Mouse (Mus musculus): ENCODE measurements at regions not wholly inside any gene's neighbourhood (a gene's known extent, or its start where the extent isn't known, plus 50 kb on each side); places are given as distances from the start of the nearest gene placed in this dataset.
"Not testable (repeated sequence)": the region's sequence is repeated elsewhere in the genome, so short reads cannot be mapped to it uniquely, and the experiment has no call there.

DNA sequence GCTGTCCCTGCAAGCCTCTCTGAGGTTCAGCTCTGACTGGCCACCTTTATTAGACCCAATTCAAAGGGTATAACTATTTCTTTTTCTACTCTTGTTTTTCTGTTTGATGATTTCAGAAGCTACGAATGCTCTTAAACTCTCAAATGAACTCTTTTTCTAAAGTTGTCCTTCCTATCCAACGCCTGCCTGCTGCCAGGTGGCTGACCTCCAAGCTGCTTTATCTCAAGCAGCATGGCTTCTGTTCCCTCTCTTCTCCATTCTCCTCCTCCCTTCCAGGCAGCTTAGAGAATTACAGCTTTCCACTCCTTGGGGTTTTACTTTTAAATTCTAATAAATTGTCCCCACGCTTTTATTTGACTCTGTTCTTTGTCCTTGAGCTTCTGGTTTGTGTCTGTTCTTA lies 196.9 kb upstream of the Irak1bp1 start:
- Histone ChIP-seq H3K36me3 (no peaks in the 10 kb centered on the region), H3K4me2 (no peak overlapping the region), H3K9me3 (no peaks in the 10 kb centered on the region), H3K4me3 (no peak overlapping the region), H3K4me1 (replicated peaks) (no peaks in the 10 kb centered on the region), H3K27ac (replicated peaks) (no peak overlapping the region), H3K9ac (no peak overlapping the region), H3K27me3 (no peaks in the 10 kb centered on the region)
- 81% methylated on average over 3 of the region's 3 CpGs for WGBS
- no peak for ATAC-seq (ENCODE audit: low read depth)

GRCm38 (mm10) chr9:82640277-82640676 lies 189.1 kb upstream of the Irak1bp1 start:
- Histone ChIP-seq H3K9ac (no peak overlapping the region), H3K4me2 (no peak overlapping the region), H3K9me3 (no peaks in the 10 kb centered on the region), H3K4me1 (replicated peaks) (no peaks in the 10 kb centered on the region), H3K27ac (replicated peaks) (no peak overlapping the region), H3K36me3 (no peaks in the 10 kb centered on the region), H3K4me3 (no peak overlapping the region), H3K27me3 (no peaks in the 10 kb centered on the region)
- WGBS = 93% methylated on average over 2 of the region's 2 CpGs
- no peak for ATAC-seq (ENCODE audit: low read depth)

GRCm38 (mm10) chr9:82643900-82644299 lies 185.4 kb upstream of the Irak1bp1 start:
- no peak overlapping the region for H3K9ac ChIP-seq
- H3K27ac ChIP-seq (replicated peaks) = no peak overlapping the region
- H3K4me1 ChIP-seq (replicated peaks) = no peaks in the 10 kb centered on the region
- H3K9me3 ChIP-seq = no peaks in the 10 kb centered on the region
- ATAC-seq (ENCODE audit: low read depth) = no peak
- H3K4me2 ChIP-seq = no peak overlapping the region
- H3K27me3 ChIP-seq = no peaks in the 10 kb centered on the region
- no peaks in the 10 kb centered on the region for H3K36me3 ChIP-seq
- no peak overlapping the region for H3K4me3 ChIP-seq
- WGBS = 27% methylated on average over 1 of the region's 1 CpGs

DNA sequence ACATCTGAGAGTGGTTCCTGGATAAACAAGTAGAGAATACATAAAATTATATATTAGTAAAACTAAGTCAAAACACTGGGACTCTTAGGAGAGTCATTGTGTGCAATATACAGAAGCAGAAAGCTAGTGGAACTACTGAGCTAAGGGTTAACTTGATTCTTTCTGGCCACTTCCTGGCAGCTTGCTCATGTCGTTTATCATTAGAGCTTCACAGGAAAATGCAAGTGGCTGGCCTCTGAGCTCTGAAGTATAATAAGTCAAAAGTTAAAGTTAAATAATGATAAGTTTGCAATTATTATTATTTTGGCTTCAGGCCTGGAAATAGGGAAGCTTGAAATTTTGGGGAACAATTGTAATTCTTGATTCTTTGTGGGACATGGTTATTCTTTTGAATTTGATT lies 173.8 kb upstream of the Irak1bp1 start:
- H3K9ac ChIP-seq; H3K27me3 ChIP-seq; H3K4me2 ChIP-seq; H3K4me1 ChIP-seq (replicated peaks); H3K4me3 ChIP-seq; ATAC-seq (ENCODE audit: low read depth); H3K36me3 ChIP-seq; H3K9me3 ChIP-seq; H3K27ac ChIP-seq (replicated peaks): not testable (repeated sequence)
- 43% methylated on average over 1 of the region's 1 CpGs for WGBS

DNA sequence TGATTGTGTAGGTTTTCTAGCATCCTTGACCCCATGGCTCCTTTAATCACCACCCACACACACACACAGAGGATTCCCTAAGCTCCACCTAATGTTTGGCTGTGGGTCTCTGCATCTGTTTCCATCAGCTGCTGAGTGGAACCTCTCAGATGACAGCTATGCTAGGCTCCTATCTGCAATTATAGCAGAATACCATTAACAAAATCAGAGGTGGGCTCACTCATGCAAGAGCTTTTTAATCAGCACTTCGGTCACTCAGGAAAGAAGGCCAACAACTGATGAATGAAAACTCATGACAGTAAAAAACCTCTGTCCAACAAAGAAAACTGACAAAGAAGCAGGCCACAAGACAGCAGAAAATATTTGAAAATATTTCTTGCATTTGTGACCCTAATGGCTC lies 147.1 kb upstream of the Irak1bp1 start:
- Histone ChIP-seq H3K4me3 (no peak overlapping the region), H3K9ac (no peak overlapping the region), H3K4me1 (replicated peaks) (no peaks in the 10 kb centered on the region), H3K27ac (replicated peaks) (no peak overlapping the region), H3K4me2 (no peak overlapping the region), H3K27me3 (no peaks in the 10 kb centered on the region), H3K36me3 (no peaks in the 10 kb centered on the region), H3K9me3 (no peaks in the 10 kb centered on the region)
- WGBS = 94% methylated on average over 1 of the region's 1 CpGs
- ATAC-seq (ENCODE audit: low read depth) = no peak

DNA sequence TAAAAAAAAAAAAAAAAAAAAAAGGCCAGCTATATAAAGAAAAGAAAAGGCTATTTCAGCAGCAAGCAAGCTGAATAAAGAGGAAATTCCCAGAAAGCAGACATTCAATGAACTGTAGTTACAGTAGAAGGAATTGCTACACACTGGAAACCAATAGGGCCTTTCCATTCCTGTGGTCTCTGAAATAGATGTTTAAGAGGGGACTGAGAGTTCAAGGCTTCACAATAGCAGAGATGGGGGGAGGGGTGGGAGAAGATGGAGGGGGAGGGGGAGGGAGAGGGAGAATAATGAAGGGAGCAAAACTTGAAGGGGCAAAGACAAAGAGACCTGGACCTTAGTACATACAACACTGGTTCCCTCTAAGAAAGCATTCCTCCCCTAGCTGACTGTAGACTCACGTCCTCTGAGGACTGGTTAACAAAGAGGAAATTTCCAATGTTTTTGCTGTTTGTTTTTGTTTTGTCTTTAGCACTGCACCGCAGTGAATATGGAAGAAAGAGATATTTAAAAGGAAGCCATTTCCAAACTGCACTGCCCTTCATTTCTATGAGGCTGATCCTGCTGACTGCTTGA lies 119.8 kb upstream of the Irak1bp1 start:
- Histone ChIP-seq H3K27ac (replicated peaks) (no peak overlapping the region), H3K9ac (no peak overlapping the region), H3K9me3 (no peaks in the 10 kb centered on the region), H3K27me3 (no peaks in the 10 kb centered on the region), H3K36me3 (no peaks in the 10 kb centered on the region), H3K4me2 (no peak overlapping the region), H3K4me1 (replicated peaks) (peaks cover 12% of the 10 kb centered on the region), H3K4me3 (no peak overlapping the region)
- no peak for ATAC-seq (ENCODE audit: low read depth)
- WGBS = 37% methylated on average over 2 of the region's 2 CpGs

- no peak for ATAC-seq (ENCODE audit: low read depth)
- Histone ChIP-seq H3K9ac (no peak overlapping the region), H3K9me3 (no peaks in the 10 kb centered on the region), H3K4me3 (no peak overlapping the region), H3K27me3 (no peaks in the 10 kb centered on the region), H3K4me1 (replicated peaks) (peaks cover 12% of the 10 kb centered on the region), H3K36me3 (no peaks in the 10 kb centered on the region), H3K27ac (replicated peaks) (no peak overlapping the region), H3K4me2 (no peak overlapping the region)
- 57% methylated on average over 12 of the region's 12 CpGs for WGBS
Observed at GRCm38 (mm10) chr9:82709991-82710593, 119.2 kb upstream of the Irak1bp1 start.

GRCm38 (mm10) chr9:82710945-82711516 lies 118.3 kb upstream of the Irak1bp1 start:
- 66% methylated on average over 6 of the region's 6 CpGs for WGBS
- ATAC-seq (ENCODE audit: low read depth) = no peak
- no peaks in the 10 kb centered on the region for H3K36me3 ChIP-seq

GRCm38 (mm10) chr9:82712769-82713733 lies 116.3 kb upstream of the Irak1bp1 start:
- ATAC-seq (ENCODE audit: low read depth) = no peak
- Histone ChIP-seq H3K36me3 (no peaks in the 10 kb centered on the region), H3K9ac (no peak overlapping the region), H3K4me3 (no peak overlapping the region), H3K4me2 (no peak overlapping the region), H3K9me3 (no peaks in the 10 kb centered on the region), H3K27ac (replicated peaks) (no peak overlapping the region), H3K4me1 (replicated peaks) (peaks cover 12% of the 10 kb centered on the region), H3K27me3 (no peaks in the 10 kb centered on the region)
- 91% methylated on average over 3 of the region's 3 CpGs for WGBS

More at GRCm38 (mm10) chr9:82710945-82711516, 118.3 kb upstream of the Irak1bp1 start:
- Histone ChIP-seq H3K27ac (replicated peaks) (no peak overlapping the region), H3K4me3 (no peak overlapping the region), H3K4me2 (no peak overlapping the region), H3K4me1 (replicated peaks) (peaks cover 12% of the 10 kb centered on the region), H3K27me3 (no peaks in the 10 kb centered on the region), H3K9ac (no peak overlapping the region), H3K9me3 (no peaks in the 10 kb centered on the region)

DNA sequence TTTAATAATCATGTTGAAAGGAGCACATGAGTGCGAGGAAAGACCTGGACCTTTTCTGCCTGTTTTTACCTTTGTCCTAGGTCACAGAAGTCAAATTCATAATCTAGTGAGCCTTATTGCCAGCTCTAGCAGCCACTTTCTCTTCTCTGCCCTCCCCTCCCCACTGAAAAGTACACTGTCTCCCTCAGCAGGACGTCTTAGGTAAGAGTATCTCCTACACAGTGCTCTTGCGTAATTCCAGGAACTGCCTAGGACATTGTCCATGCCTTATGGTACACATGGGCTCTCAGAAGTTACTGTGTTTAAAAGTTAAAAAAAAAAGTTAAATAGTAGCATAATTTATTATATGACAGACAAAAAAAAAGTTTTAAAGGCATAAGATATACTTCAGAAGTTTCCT lies 100.7 kb upstream of the Irak1bp1 start:
- H3K4me1 ChIP-seq (replicated peaks) = no peaks in the 10 kb centered on the region
- WGBS = 72% methylated on average over 3 of the region's 3 CpGs
- no peak overlapping the region for H3K9ac ChIP-seq
- H3K27me3 ChIP-seq = no peaks in the 10 kb centered on the region
- H3K4me2 ChIP-seq = no peak overlapping the region
- H3K36me3 ChIP-seq = no peaks in the 10 kb centered on the region
- no peaks in the 10 kb centered on the region for H3K9me3 ChIP-seq
- no peak overlapping the region for H3K27ac ChIP-seq (replicated peaks)
- no peak overlapping the region for H3K4me3 ChIP-seq
- ATAC-seq (ENCODE audit: low read depth) = no peak

- Histone ChIP-seq H3K9ac (no peak overlapping the region), H3K9me3 (no peaks in the 10 kb centered on the region), H3K27ac (replicated peaks) (no peak overlapping the region), H3K4me1 (replicated peaks) (no peaks in the 10 kb centered on the region), H3K4me2 (no peak overlapping the region), H3K36me3 (no peaks in the 10 kb centered on the region), H3K27me3 (no peaks in the 10 kb centered on the region), H3K4me3 (no peak overlapping the region)
- no peak for ATAC-seq (ENCODE audit: low read depth)
- 61% methylated on average over 4 of the region's 4 CpGs for WGBS
Observed at GRCm38 (mm10) chr9:82729646-82730045, 99.7 kb upstream of the Irak1bp1 start.

DNA sequence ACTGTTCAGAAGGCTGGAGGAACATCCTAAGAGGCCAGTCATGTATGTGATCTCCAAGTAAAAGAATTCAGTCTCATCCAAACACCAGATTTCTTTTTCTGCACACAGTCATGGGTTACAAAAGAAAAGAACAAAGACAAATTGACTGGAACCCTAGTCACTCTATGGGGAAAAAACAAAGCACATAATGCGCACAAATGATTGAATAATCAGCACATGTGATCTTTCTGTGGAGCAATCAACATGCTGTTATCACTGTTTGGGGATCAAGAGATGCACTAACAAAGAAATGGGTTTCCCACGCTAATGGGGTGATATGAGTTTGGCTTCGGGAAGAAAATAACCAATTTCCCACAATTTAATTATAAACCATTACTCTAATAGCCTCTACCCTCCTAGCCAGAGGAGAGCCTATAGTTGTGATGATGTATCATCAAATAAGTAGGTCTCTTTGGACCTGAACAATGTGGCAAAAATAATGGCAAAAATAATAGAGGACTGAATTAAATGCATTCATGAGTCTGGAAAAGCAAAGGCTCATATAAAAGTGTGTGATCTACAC lies 96.2 kb upstream of the Irak1bp1 start:
- Histone ChIP-seq H3K27me3 (no peaks in the 10 kb centered on the region), H3K9ac (no peak overlapping the region), H3K4me1 (replicated peaks) (no peaks in the 10 kb centered on the region), H3K27ac (replicated peaks) (no peak overlapping the region), H3K4me2 (no peak overlapping the region), H3K36me3 (no peaks in the 10 kb centered on the region), H3K4me3 (no peak overlapping the region), H3K9me3 (no peaks in the 10 kb centered on the region)
- 76% methylated on average over 3 of the region's 3 CpGs for WGBS
- peak; percentile 69 for ATAC-seq (ENCODE audit: low read depth)

All from neural tube, embryonic 13.5 days (tissue).